27 mouse cellular contexts compared by ENCODE assay signal in genomic region chr2:115399107-115399740, GRCm38 (mm10).
"Had no signal": no experiment of that assay in that cellular context is flagged by ENCODE, and none has a peak within 500 bp of the region (broad histone marks: within the 10 kb centered on the region; RNA-seq: fewer than 3 reads in every experiment).

No protein-coding gene starts in this region.

- H3K36me3 ChIP-seq: heart, embryonic 10.5 days; heart, embryonic 13.5 days; heart, embryonic 15.5 days; hindbrain, embryonic 12.5 days; intestine, embryonic 15.5 days; kidney, embryonic 15.5 days; limb, embryonic 10.5 days; limb, embryonic 12.5 days; liver, embryonic 13.5 days; liver, embryonic 15.5 days had no signal

- H3K9ac ChIP-seq: heart, embryonic 13.5 days; heart, embryonic 15.5 days; hindbrain, embryonic 12.5 days; hindbrain, embryonic 14.5 days; intestine, embryonic 15.5 days; kidney, embryonic 15.5 days; limb, embryonic 12.5 days; liver, embryonic 13.5 days; liver, embryonic 15.5 days had no signal

- H3K27ac ChIP-seq: heart, embryonic 10.5 days; heart, embryonic 13.5 days; heart, embryonic 15.5 days; hindbrain, embryonic 12.5 days; hindbrain, embryonic 14.5 days; intestine, embryonic 15.5 days; kidney, embryonic 15.5 days; kidney, postnatal 0 days; layer of hippocampus, adult 2 months; left cerebral cortex, adult 2 months; limb, embryonic 10.5 days; limb, embryonic 12.5 days; liver, embryonic 13.5 days; liver, embryonic 15.5 days had no signal

- H3K4me2 ChIP-seq: heart, embryonic 13.5 days; heart, embryonic 15.5 days; hindbrain, embryonic 12.5 days; hindbrain, embryonic 14.5 days; intestine, embryonic 15.5 days; kidney, embryonic 15.5 days; limb, embryonic 12.5 days; liver, embryonic 11.5 days; liver, embryonic 13.5 days; liver, embryonic 15.5 days had no signal

- H3K4me3 ChIP-seq: heart, embryonic 10.5 days; heart, embryonic 13.5 days; heart, embryonic 15.5 days; hindbrain, embryonic 12.5 days; intestine, embryonic 15.5 days; kidney, embryonic 15.5 days; layer of hippocampus, adult 2 months; left cerebral cortex, adult 2 months; limb, embryonic 10.5 days; limb, embryonic 12.5 days; liver, embryonic 13.5 days; liver, embryonic 15.5 days had no signal

- H3K9me3 ChIP-seq: heart, embryonic 10.5 days; heart, embryonic 13.5 days; heart, embryonic 15.5 days; hindbrain, embryonic 12.5 days; intestine, embryonic 15.5 days; kidney, embryonic 15.5 days; limb, embryonic 10.5 days; limb, embryonic 12.5 days; liver, embryonic 13.5 days; liver, embryonic 15.5 days had no signal

- DNase-seq: gastrocnemius, postnatal 14 days; gastrocnemius, postnatal 36 days; heart, adult 18-20 months; heart, postnatal 14 days; heart, postnatal 36 days; kidney, adult 18-20 months; kidney, postnatal 14 days; kidney, postnatal 4 days; liver; liver, embryonic 13.5 days had no signal

- ATAC-seq: hindbrain, embryonic 16.5 days; inflammation-experienced regulatory T-cells, adult 6 months; intestine, postnatal 0 days had no signal

- H3K4me1 ChIP-seq: heart, embryonic 10.5 days; heart, embryonic 15.5 days; hindbrain, embryonic 12.5 days; intestine, embryonic 15.5 days; kidney, embryonic 15.5 days; liver, embryonic 13.5 days; liver, embryonic 15.5 days had no signal

- H3K27me3 ChIP-seq: heart, embryonic 13.5 days; heart, embryonic 15.5 days; hindbrain, embryonic 12.5 days; intestine, embryonic 15.5 days; kidney, embryonic 15.5 days; liver, embryonic 13.5 days; liver, embryonic 15.5 days had no signal
